Mouse (Mus musculus) adrenal gland, adult 8-10 months (tissue): ENCODE measurements around the gene Ccdc146. TPM values are rescaled to one million over a fixed set of nuclear protein-coding genes. Genes with fewer than 3 reads are reported as not detected.
A peak's percentile ranks its signal among the peaks of the same experiment; 100 is the strongest.
"Not testable (repeated sequence)": the region's sequence is repeated elsewhere in the genome, so short reads cannot be mapped to it uniquely, and the experiment has no call there.

Experiments used
- DNase-seq: peaks from one replicate; pipeline ENCODE4 v3.0.0; 2022
- total RNA-seq, 4 experiments: library from RNA; stranded (reverse); gene quantifications; 2 replicates each; pipeline ENCODE4 v1.2.4; 2022

Gene Ccdc146
- total RNA-seq, 4 experiments from 2014 or later, result 0.12 to 0.37 (median 0.28) TPM; not detected in 1

DNA sequence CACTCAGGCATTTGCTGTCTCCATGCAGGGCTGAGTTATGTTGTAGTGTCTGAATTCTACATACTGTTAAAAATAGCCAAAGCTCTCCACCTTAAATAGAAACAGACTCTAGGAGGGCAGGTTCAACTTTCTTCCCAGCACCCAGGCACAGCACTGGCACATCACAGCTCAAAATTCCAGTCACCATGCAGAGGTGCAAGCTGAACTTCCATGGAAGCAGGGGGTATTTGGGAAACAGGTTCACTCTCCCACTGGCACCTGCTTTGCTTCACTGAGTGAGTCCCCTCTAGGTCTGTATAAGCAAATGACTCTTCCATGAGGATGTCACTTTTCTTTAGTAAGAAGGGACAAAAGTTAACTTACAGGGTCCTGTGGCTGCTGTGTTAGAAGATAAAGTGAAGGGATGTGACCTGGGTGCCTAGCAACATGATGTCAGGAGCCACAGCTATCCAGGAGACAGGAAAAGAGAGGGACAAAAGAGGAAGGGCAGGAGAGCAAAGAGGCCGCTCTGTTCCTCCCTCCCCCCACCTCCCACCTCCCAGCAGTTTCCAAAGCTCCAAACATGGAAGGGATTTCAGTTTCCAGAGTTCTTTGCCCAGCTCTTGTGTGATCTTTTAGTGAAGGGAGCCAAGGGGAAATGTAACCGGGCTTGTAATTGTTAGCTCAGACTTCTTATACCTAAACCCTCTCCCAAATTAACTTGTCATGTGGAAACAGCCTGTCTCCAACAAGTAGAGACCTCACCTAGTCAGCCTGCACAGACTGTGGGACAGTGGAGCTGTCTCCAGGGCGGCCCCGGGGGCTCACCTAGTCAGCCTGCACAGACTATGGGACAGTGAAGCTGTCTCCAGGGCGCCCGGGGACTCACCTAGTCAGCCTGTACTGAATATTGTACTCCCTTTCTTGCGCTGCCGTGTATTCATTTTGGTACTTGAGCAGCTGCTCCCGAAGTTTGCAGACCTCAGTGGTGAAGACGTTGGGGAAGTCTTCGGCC is 94.5 kb downstream of the Ccdc146 start:
- DNase-seq, result no peak

DNA sequence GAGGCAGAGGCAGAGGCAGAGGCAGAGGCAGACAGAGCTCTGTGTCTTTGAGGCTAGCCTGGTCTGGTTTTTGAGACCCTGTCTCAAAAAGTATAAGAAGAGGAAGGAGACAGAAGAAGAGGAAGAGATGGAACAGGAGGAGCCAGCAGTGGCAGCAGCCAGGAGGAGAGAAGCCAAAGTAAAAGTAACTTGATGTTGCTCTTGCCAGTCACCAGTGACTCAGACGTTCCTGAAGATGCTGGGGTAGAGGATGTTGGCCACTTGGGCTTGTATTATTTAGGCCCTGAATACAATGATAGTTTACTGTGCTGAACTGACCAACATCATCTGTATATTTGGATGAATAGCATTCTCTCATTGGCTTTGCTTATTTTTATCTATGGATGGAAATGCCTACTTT is 95.9 kb downstream of the Ccdc146 start:
- no peak for DNase-seq

- peak; percentile 48 for DNase-seq
Observed at GRCm38 (mm10) chr5:21326494-21326893, 98.0 kb downstream of the Ccdc146 start.

DNA sequence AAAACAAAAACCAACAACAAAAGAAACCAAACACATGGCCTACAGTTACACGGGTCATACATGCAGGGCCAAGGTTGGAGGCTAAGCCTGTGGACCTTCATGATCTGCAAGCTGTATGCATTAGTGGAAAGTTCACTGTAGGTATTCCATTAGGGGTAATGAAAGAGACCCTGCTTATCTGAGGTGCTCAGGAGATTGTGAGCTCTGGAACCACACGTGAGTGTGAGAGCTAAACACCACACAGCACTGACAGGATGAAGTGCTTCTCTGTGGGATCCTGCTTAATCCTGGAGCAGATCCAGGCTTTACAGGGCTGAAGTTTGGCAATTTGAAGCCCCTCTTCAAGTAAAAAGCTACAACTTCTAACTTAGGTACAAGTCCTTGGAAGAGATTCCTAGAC is 104.3 kb downstream of the Ccdc146 start:
- DNase-seq, result no peak

GRCm38 (mm10) chr5:21314696-21315095 is 109.8 kb downstream of the Ccdc146 start:
- no peak for DNase-seq

- no peak for DNase-seq
Observed at GRCm38 (mm10) chr5:21307165-21307564, 117.3 kb downstream of the Ccdc146 start.

DNA sequence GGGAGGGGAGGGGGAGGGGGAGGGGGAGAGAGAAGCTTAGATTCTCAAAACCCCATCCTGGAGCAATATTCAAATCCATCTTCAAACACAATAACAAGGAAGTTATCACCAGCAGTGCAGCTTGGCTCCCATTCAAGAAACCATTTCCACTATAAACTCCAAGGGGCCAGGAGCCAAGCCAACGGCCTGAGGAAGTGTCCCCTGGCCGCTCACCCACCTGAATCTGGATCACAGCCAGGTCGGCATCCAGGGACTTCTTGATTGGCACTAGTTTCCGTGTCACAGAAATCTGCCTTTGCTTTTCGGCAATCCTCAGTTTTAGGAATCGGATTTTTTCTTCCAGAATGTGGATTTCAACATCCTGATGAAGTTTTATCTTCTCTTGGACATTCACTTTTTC is 123.5 kb downstream of the Ccdc146 start:
- no peak for DNase-seq

DNA sequence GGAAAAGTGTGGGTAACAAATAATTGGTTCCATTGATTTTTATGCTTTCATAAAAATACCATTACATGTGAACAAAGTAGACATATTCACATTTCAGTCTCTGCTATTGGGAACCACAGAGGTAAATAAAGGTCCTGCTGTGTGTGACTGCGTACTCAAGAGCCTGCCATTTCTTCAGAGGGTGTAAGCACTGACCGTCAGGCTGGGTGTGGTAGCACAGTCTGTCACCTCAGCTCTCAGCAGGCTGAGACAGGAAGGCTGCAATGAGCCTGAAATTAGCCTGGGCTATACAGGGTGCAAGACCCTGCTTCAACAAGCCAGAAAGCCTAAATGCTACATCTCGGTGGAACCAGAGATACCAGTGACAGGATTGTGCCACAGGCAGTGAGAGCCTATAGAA is 124.4 kb downstream of the Ccdc146 start:
- no peak for DNase-seq

DNA sequence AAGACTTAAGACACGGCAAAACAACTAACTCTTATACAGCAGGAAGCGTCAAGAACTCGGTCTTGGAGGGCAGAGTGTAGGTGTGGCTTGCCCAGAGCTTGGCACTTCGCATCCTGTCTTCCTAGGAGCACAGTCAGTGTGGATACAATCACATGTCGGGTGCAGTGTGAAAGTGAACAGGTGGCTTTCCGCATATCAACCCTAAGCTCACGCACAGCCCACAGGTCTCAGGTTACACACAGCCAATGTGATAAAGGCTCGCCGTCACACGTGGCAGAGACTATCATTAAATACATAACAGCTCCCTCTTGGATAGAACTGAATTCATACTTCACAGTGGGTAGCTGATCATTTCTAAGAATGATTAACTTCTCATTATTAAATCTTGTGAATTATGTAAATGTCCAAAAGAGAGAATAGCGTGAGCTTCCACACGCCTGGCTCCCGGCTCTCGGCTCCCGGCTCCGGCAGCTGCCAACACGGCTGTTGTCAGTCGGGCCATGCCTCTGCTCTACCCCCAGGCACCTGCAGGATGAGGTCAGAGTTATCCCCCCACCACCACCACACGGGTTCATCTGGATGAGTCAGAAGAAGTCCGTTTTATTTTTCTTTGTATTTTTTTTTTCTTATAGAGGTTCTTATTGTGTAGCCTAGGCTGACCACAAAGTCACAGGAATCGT is 125.3 kb downstream of the Ccdc146 start:
- no peak for DNase-seq

- DNase-seq, result no peak
Observed at GRCm38 (mm10) chr5:21295683-21296082, 128.8 kb downstream of the Ccdc146 start.

GRCm38 (mm10) chr5:21290594-21290993 is 133.9 kb downstream of the Ccdc146 start:
- no peak for DNase-seq

GRCm38 (mm10) chr5:21288658-21289435 is 135.6 kb downstream of the Ccdc146 start:
- no peak for DNase-seq

GRCm38 (mm10) chr5:21283356-21284062 is 141.0 kb downstream of the Ccdc146 start:
- peak; percentile 28 for DNase-seq

- not testable (repeated sequence) for DNase-seq
Observed at GRCm38 (mm10) chr5:21277685-21278084, 146.8 kb downstream of the Ccdc146 start.

DNA sequence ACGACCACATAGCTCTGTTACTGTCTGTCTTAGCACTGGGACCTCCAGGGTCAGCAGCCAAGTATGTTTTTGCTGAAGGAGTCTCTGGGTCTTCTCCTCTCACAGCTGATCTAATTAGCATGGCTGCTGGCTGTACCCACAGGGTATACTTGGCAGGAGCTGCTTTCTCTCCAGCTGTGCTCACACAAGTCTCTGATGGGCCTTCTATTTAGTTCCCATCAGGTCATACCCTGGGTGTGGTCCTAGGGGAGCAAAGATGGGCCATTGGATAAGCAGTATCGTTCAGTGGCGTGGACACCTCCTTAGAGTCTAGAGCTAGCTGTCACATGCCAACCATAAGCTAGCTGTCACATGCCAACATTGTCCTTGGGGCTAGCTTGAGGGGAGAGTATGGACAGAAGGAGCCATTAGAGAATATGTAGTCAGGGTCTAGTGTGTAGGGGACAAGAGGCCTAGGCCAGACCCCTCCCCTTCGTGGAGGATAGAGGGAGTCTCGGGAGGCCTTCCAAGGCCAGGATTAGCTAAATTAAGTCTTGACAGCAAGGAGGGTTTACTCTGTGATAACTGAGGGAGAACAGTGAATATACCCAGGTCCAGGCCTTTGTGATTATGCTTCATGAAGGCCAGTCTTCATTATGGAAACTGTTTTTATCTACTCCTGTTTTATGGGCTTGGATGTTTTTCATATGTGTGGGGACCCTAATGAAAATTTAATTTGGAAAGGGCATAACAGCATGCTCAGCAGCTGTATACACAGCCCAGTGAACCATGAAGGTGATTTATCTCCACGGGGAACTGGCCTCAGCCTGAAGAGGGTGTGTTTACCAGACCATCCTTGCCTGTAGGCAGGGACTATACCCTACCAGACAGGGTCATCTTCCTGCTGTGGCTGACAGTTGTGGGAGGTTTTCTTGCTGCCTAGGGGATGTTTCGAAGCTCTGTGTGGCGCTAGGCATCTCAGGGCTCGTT is 152.8 kb downstream of the Ccdc146 start:
- DNase-seq, result no peak

DNA sequence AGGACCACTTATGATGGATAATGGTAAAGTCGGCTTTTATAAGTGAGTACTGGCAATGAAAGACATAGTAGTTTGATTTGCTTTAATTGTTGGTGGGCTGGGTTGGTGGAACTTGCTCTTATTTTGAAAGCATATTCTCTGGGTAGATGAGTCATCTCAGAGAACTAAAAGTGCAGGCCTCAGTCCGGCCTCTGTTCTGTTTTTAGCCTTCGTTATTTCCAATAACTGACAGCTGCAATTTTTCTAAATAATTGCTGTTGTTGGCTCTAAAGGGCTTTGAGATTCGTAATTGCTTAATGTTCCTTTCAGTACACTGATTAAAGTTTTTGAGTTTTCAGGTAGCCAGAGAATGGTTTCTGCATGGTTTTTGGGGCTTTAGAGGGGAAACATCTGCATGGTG is 153.7 kb downstream of the Ccdc146 start:
- no peak for DNase-seq

DNA sequence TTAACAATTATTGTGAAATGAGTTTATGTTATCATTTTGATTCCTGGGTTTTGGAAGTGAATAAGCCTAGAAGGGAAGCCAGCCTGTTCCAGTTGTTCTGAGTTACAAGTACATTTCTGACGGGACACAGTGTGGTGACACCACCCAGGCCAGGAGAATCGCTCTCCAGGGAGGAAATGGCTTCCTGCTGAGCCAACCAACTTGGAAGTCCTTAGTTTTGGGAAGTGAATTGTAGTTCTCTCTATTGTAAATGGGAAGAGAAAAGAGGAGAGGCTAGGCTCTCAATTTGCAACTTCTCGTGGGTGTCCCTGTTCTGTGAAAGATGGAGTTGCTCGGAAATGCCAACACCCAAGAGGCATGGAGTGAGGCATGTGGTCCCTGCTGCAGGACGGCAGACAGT is 155.0 kb downstream of the Ccdc146 start:
- DNase-seq, result no peak

DNA sequence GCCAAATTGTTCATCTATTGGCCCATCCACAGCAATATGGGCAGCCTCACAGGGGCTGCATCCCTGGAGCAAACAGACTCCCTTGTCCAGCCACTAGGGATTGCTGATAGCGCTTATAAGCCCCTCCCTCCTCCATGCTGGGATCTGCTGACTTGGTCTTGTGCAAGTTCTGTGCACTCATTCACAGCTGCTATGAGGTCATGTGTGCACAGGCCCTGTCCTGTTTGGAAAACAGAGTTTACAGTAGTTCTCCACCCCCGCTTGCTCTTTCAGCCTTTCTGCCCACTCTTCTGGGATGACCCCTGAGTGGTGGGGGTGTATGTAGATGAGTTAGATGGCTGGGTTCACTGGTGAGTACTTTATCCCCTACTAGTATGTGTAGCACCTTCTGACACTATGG is 157.4 kb downstream of the Ccdc146 start:
- DNase-seq, result no peak

DNA sequence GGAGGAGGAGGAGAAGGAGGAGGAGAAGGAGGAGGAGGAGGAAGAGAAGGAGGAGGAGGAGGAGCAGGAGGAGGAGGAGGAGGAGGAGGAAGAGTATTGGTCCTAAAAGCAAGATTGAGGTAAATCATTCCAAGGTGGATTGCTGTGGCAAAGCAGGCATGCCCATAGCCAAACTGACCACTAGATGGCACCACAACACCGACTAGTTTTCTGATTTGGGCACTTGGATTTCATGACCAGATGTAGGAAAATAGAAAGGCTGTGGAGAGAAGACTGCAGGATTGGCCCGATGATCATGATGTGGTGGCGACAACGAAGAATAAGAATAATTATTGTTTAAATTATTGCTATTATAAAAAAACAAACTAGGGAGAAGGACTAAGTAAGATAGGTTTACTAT is 159.4 kb downstream of the Ccdc146 start:
- peak; percentile 49 for DNase-seq

DNA sequence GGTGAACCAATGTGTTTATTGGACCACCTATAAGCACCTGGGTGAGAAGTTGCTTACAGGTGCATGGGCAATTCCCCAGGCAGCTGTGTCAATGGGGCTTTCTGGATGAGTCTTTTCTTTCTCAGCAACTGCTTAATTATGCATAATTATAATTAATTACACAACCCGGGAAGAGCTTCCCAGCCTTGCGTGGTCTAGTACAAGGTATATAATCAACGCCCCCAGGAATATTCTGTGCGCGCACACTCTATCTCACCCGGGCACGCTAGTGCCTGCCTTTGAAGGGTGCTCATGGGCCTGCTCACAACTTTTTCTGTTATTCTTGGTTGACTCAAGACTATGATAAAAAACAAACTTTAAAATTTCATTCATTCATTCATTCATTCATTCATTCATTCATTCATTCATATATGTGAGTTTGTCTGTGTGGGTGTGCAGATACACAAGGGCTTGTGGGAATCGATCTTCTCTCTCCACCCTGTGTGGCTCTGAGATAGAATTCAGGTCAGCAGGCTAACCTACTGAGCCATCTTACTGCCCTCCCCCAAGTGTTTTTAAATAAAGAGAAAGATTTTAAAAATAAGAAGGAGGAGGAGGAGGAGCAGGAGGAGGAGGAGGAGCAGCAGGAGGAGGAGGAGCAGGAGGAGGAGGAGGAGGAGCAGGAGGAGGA is 160.0 kb downstream of the Ccdc146 start:
- no peak for DNase-seq
